Mouse (Mus musculus): Measurements from ENCODE around the gene 2310039H08Rik.

DNA sequence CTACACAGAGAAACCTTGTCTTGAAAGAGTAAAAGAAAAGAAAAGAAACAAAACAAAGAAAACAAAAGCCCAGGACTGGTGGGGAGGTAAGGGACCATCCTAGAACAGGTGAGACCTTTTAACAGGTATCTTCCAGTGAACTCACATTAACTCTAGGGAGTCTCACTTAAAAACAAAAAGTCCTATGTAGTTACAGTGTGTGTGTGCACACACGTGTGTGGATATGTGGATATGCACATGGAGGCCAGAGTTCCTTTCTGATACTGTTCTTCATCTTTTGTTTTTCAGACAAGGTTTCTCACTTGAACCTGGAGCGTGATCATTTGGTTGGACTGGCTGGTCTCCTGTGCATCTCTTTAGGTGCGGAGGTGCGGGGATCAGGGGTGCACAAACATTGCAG is 21.9 kb upstream of the 2310039H08Rik start:
- TF ChIP-seq CTCF (IDR thresholded peaks at IDR 0.05; ENCODE audit: low read depth) (no peak), EP300 (IDR thresholded peaks at IDR 0.05; ENCODE audit: low read depth) (no peak)
